Mouse (Mus musculus) limb, embryonic 14.5 days (tissue): ENCODE results near the gene Gm47995. TPM values are rescaled to one million over a fixed set of nuclear protein-coding genes. Genes with fewer than 3 reads are reported as not detected.
"Not testable (repeated sequence)": the region's sequence is repeated elsewhere in the genome, so short reads cannot be mapped to it uniquely, and the experiment has no call there.

Experiments used
- ATAC-seq: fragments of 200-750 bp; cut with Nextera tagmentation; 2 replicates; pipeline ENCODE4 v1.8.0; 2017; ENCODE audit warnings: low read depth, moderate number of reproducible peaks, moderate TSS enrichment; ENCODE audit not compliant: low FRiP score
- DNase-seq: peaks from one replicate; pipeline ENCODE4 v3.0.0-alpha.2; 2015; ENCODE audit warnings: low spot score
- H3K27ac ChIP-seq: fragments of 300-500 bp; sonication (generic); replicated peaks from 2 replicates; pipeline ENCODE4 v1.5.1; 2014; ENCODE audit warnings: low read depth, mild to moderate bottlenecking, low read length, moderate library complexity, mixed read lengths
- H3K27me3 ChIP-seq: fragments of 300-500 bp; sonication (generic); 2 replicates; pipeline ENCODE4 v1.6.1; 2014; ENCODE audit warnings: low read length, mixed read lengths; ENCODE audit not compliant: control insufficient read depth, insufficient read depth
- H3K36me3 ChIP-seq: fragments of 300-500 bp; sonication (generic); 2 replicates; pipeline ENCODE4 v1.6.1; 2014; ENCODE audit warnings: mild to moderate bottlenecking, low read length, moderate library complexity, mixed read lengths; ENCODE audit not compliant: control insufficient read depth, insufficient read depth
- H3K4me1 ChIP-seq: fragments of 300-500 bp; sonication (generic); 2 replicates; pipeline ENCODE4 v1.6.1; 2014; ENCODE audit warnings: antibody characterized with exemption, low read length, mixed read lengths; ENCODE audit not compliant: control insufficient read depth, insufficient read depth
- H3K4me2 ChIP-seq: fragments of 300-500 bp; sonication (generic); replicated peaks from 2 replicates; pipeline ENCODE4 v1.6.1; 2014; ENCODE audit warnings: low read depth, mild to moderate bottlenecking, low read length, moderate library complexity; ENCODE audit not compliant: severe bottlenecking
- H3K4me3 ChIP-seq: fragments of 300-500 bp; sonication (generic); replicated peaks from 2 replicates; pipeline ENCODE4 v1.5.1; 2014; ENCODE audit warnings: low read length
- H3K9ac ChIP-seq: fragments of 300-500 bp; sonication (generic); 2 replicates; pipeline ENCODE4 v1.6.1; 2014; ENCODE audit warnings: mild to moderate bottlenecking, low read depth, low read length, moderate library complexity; ENCODE audit not compliant: severe bottlenecking
- H3K9me3 ChIP-seq: fragments of 300-500 bp; sonication (generic); 2 replicates; pipeline ENCODE4 v1.6.1; 2016; ENCODE audit warnings: low read length; ENCODE audit not compliant: control insufficient read depth
- POLR2A ChIP-seq: fragments of 200-500 bp; IDR thresholded peaks from 2 replicates; pipeline ENCODE4 v1.8.0; 2012; ENCODE audit warnings: inconsistent platforms, mild to moderate bottlenecking, moderate library complexity, borderline replicate concordance; ENCODE audit not compliant: insufficient read depth, insufficient read length; ENCODE audit errors: extremely low read depth
- WGBS: fragments of 180-500 bp; shearing (Covaris S2); extraction: QIAGEN DNeasy Blood & Tissue Kit; methylation state at CpG from one replicate; pipeline ENCODE4 v1.1.7; 2014; 5-methylcytosine and 5-hydroxymethylcytosine counted together
- polyA plus RNA-seq, 2 experiments: library from polyadenylated mRNA; depleted of rRNA in 1 of 2; stranded (reverse) in 1 of 2; unstranded in 1 of 2; fragments of >200 nt; fragmentation: Nextera tagmentation in 1 of 2; extraction: Ambion mirVana in 1 of 2; gene quantifications; 2 replicates each; pipeline versions ENCODE4 v1.2.1 to v1.2.3; 2012 to 2014

The Gm47995 gene
- polyA plus RNA-seq, 2 experiments = 0.06 TPM; not detected in 1

- H3K36me3 ChIP-seq = no peaks in the 10 kb centered on the region
- no peak overlapping the region for H3K4me2 ChIP-seq
- H3K9me3 ChIP-seq = no peaks in the 10 kb centered on the region
- no peak for TF ChIP-seq POLR2A
- no peak overlapping the region for H3K27ac ChIP-seq
- no peaks in the 10 kb centered on the region for H3K27me3 ChIP-seq
- WGBS = 48% methylated on average over 2 of the region's 2 CpGs
- no peak for DNase-seq
- no peaks in the 10 kb centered on the region for H3K4me1 ChIP-seq
- no peak overlapping the region for H3K4me3 ChIP-seq
- H3K9ac ChIP-seq = no peak overlapping the region
- no peak for ATAC-seq
Observed at GRCm38 (mm10) chr1:151178505-151179083, 19.7 kb upstream of the Gm47995 start.

GRCm38 (mm10) chr1:151180167-151180566 is 18.1 kb upstream of the Gm47995 start:
- ATAC-seq (no peak), DNase-seq (no peak)
- no peaks in the 10 kb centered on the region for H3K27me3 ChIP-seq
- no peaks in the 10 kb centered on the region for H3K36me3 ChIP-seq
- H3K9me3 ChIP-seq = no peaks in the 10 kb centered on the region
- TF ChIP-seq POLR2A = no peak
- no peak overlapping the region for H3K9ac ChIP-seq
- WGBS = 83% methylated on average over 2 of the region's 2 CpGs
- no peak overlapping the region for H3K4me2 ChIP-seq
- H3K4me3 ChIP-seq = no peak overlapping the region
- no peaks in the 10 kb centered on the region for H3K4me1 ChIP-seq
- no peak overlapping the region for H3K27ac ChIP-seq

GRCm38 (mm10) chr1:151182266-151182665 is 16.0 kb upstream of the Gm47995 start, which contains the start of gene Gm47985:
Gm47985 (plus strand) TSS chr1:151182537.
- DNase-seq, H3K27ac ChIP-seq, H3K9me3 ChIP-seq, H3K36me3 ChIP-seq, H3K4me1 ChIP-seq, H3K27me3 ChIP-seq, H3K4me2 ChIP-seq, H3K4me3 ChIP-seq, H3K9ac ChIP-seq, ATAC-seq: not testable (repeated sequence)
- WGBS = no CpG with 5 or more reads among the region's 7 CpGs

GRCm38 (mm10) chr1:151186186-151186585 is 12.1 kb upstream of the Gm47995 start:
- ATAC-seq, H3K27me3 ChIP-seq, H3K9me3 ChIP-seq, H3K4me2 ChIP-seq, H3K36me3 ChIP-seq, H3K4me1 ChIP-seq, H3K4me3 ChIP-seq, DNase-seq, H3K27ac ChIP-seq, H3K9ac ChIP-seq: not testable (repeated sequence)
- WGBS = 65% methylated on average over 3 of the region's 3 CpGs

- H3K9me3 ChIP-seq, H3K4me3 ChIP-seq, H3K36me3 ChIP-seq, ATAC-seq, H3K4me2 ChIP-seq, DNase-seq, H3K9ac ChIP-seq, H3K4me1 ChIP-seq, H3K27me3 ChIP-seq, H3K27ac ChIP-seq: not testable (repeated sequence)
- WGBS = 83% methylated on average over 4 of the region's 4 CpGs
Observed at GRCm38 (mm10) chr1:151186879-151187424, 11.3 kb upstream of the Gm47995 start.

GRCm38 (mm10) chr1:151188469-151188868 is 9.8 kb upstream of the Gm47995 start:
- Histone ChIP-seq H3K4me3 (no peak overlapping the region), H3K4me2 (no peak overlapping the region), H3K4me1 (no peaks in the 10 kb centered on the region), H3K36me3 (no peaks in the 10 kb centered on the region), H3K27me3 (no peaks in the 10 kb centered on the region), H3K27ac (no peak overlapping the region), H3K9me3 (no peaks in the 10 kb centered on the region), H3K9ac (no peak overlapping the region)
- no peak for TF ChIP-seq POLR2A
- 81% methylated on average over 4 of the region's 4 CpGs for WGBS
- no peak for ATAC-seq
- DNase-seq = no peak

- not testable (repeated sequence) for H3K36me3 ChIP-seq, ATAC-seq, H3K9ac ChIP-seq, H3K27ac ChIP-seq, H3K4me3 ChIP-seq, DNase-seq, H3K4me1 ChIP-seq, H3K9me3 ChIP-seq, H3K4me2 ChIP-seq, H3K27me3 ChIP-seq
- WGBS = no CpG with 5 or more reads among the region's 7 CpGs
Observed at GRCm38 (mm10) chr1:151192075-151192474, 6.2 kb upstream of the Gm47995 start, which contains the start of gene Gm8947. Gm8947 (plus strand) TSS chr1:151192376.

GRCm38 (mm10) chr1:151192739-151193138 is 5.5 kb upstream of the Gm47995 start:
- H3K9me3 ChIP-seq, H3K4me2 ChIP-seq, H3K4me1 ChIP-seq, H3K27me3 ChIP-seq, H3K9ac ChIP-seq, H3K27ac ChIP-seq, H3K4me3 ChIP-seq, H3K36me3 ChIP-seq, ATAC-seq, DNase-seq: not testable (repeated sequence)
- 85% methylated on average over 8 of the region's 15 CpGs for WGBS
